Mouse (Mus musculus) neural tube, embryonic 14.5 days (tissue): Measurements from ENCODE around the gene Hoga1. TPM values are rescaled to one million over a fixed set of nuclear protein-coding genes. Genes with fewer than 3 reads are reported as not detected.

ENCODE experiments used
- ATAC-seq: fragments of 200-750 bp; cut with Nextera tagmentation; 2 replicates; pipeline ENCODE4 v1.8.0; 2017; ENCODE audit warnings: low read depth, mild to moderate bottlenecking, moderate TSS enrichment, moderate library complexity
- H3K27ac ChIP-seq: fragments of 300-500 bp; sonication (generic); 2 replicates; pipeline ENCODE4 v1.5.1; 2014; ENCODE audit warnings: low read depth, mild to moderate bottlenecking, control low read depth, low read length, moderate library complexity, mixed read lengths
- H3K27me3 ChIP-seq: fragments of 300-500 bp; sonication (generic); 2 replicates; pipeline ENCODE4 v1.6.1; 2014; ENCODE audit warnings: low read length; ENCODE audit not compliant: control insufficient read depth, insufficient read depth
- H3K36me3 ChIP-seq: fragments of 300-500 bp; sonication (generic); 2 replicates; pipeline ENCODE4 v1.6.1; 2014; ENCODE audit warnings: low read length, mixed read lengths; ENCODE audit not compliant: control insufficient read depth, insufficient read depth
- H3K4me1 ChIP-seq: fragments of 300-500 bp; sonication (generic); 2 replicates; pipeline ENCODE4 v1.6.1; 2014; ENCODE audit warnings: low read length; ENCODE audit not compliant: control insufficient read depth, insufficient read depth
- H3K4me2 ChIP-seq: fragments of 300-500 bp; sonication (generic); 2 replicates; pipeline ENCODE4 v1.6.1; 2014; ENCODE audit warnings: mild to moderate bottlenecking, low read depth, low read length, control low read depth
- H3K4me3 ChIP-seq: fragments of 300-500 bp; sonication (generic); 2 replicates; pipeline ENCODE4 v1.5.1; 2014; ENCODE audit warnings: low read depth, low read length, control low read depth, mixed read lengths
- H3K9ac ChIP-seq: fragments of 300-500 bp; sonication (generic); replicated peaks from 2 replicates; pipeline ENCODE4 v1.6.1; 2014; ENCODE audit warnings: low read depth, mild to moderate bottlenecking, control low read depth, low read length, mixed read lengths
- H3K9me3 ChIP-seq: fragments of 300-500 bp; sonication (generic); 2 replicates; pipeline ENCODE4 v1.6.1; 2016; ENCODE audit warnings: low read length; ENCODE audit not compliant: control insufficient read depth
- WGBS: fragments of 180-500 bp; shearing (Covaris S2); extraction: QIAGEN DNeasy Blood & Tissue Kit; methylation state at CpG from one replicate; pipeline ENCODE4 v1.1.7; 2014; 5-methylcytosine and 5-hydroxymethylcytosine counted together
- polyA plus RNA-seq: library from polyadenylated mRNA; unstranded; fragments of >200 nt; fragmentation: Nextera tagmentation; extraction: Ambion mirVana; gene quantifications from 2 replicates; pipeline ENCODE4 v1.2.1, GENCODE M21; 2014

Gene Hoga1
- polyA plus RNA-seq, 1 experiment from 2014 or later, result 1.7 TPM

- Histone ChIP-seq H3K27me3 (no peaks in the 10 kb centered on the region), H3K27ac (no peak overlapping the region), H3K9me3 (no peaks in the 10 kb centered on the region), H3K36me3 (no peaks in the 10 kb centered on the region), H3K4me1 (no peaks in the 10 kb centered on the region), H3K9ac (no peak overlapping the region), H3K4me2 (no peak overlapping the region), H3K4me3 (no peak overlapping the region)
- ATAC-seq, result no peak
- WGBS, result 87% methylated on average over 6 of the region's 6 CpGs
Measured at GRCm38 (mm10) chr19:42054255-42054654, 8.8 kb downstream of the Hoga1 start.

DNA sequence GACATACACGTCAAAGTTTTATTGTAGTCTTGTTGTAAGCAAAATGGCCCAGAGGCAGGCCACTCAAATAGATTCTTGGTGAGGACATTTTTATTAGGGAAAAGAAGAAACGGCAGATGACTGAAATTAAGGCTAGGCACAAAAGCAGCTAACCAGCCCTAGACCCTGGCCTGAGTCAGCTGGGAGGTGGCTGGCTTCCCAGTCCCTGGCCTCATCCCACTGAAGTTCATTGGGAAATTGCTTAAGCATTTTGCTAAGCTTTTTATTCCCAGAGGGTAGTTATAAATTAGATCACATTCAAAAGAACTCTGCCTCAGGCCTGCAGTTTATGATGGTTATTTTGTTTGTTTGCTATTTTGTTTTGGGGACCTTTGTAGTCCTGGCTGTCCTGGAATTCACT, 10.5 kb downstream of the Hoga1 start:
- ATAC-seq, result no peak
- Histone ChIP-seq H3K9ac (no peak overlapping the region), H3K27ac (no peak overlapping the region), H3K27me3 (no peaks in the 10 kb centered on the region), H3K9me3 (no peaks in the 10 kb centered on the region), H3K36me3 (no peaks in the 10 kb centered on the region), H3K4me3 (no peak overlapping the region), H3K4me2 (no peak overlapping the region), H3K4me1 (no peaks in the 10 kb centered on the region)
- WGBS, result 58% methylated on average over 2 of the region's 2 CpGs

GRCm38 (mm10) chr19:42056719-42057409, 11.5 kb downstream of the Hoga1 start:
- no peak overlapping the region for H3K9ac ChIP-seq
- no peak overlapping the region for H3K4me3 ChIP-seq
- H3K9me3 ChIP-seq, result no peaks in the 10 kb centered on the region
- H3K27me3 ChIP-seq, result no peaks in the 10 kb centered on the region
- no peak overlapping the region for H3K4me2 ChIP-seq
- no peak overlapping the region for H3K27ac ChIP-seq
- ATAC-seq, result no peak
- H3K36me3 ChIP-seq, result no peaks in the 10 kb centered on the region
- 79% methylated on average over 6 of the region's 6 CpGs for WGBS
- H3K4me1 ChIP-seq, result no peaks in the 10 kb centered on the region

- Histone ChIP-seq H3K9me3 (no peaks in the 10 kb centered on the region), H3K27me3 (no peaks in the 10 kb centered on the region), H3K27ac (no peak overlapping the region), H3K9ac (no peak overlapping the region), H3K4me2 (no peak overlapping the region), H3K4me3 (no peak overlapping the region), H3K36me3 (no peaks in the 10 kb centered on the region), H3K4me1 (no peaks in the 10 kb centered on the region)
- no peak for ATAC-seq
- WGBS, result 79% methylated on average over 7 of the region's 7 CpGs
Measured at GRCm38 (mm10) chr19:42058426-42058825, 13.0 kb downstream of the Hoga1 start.

DNA sequence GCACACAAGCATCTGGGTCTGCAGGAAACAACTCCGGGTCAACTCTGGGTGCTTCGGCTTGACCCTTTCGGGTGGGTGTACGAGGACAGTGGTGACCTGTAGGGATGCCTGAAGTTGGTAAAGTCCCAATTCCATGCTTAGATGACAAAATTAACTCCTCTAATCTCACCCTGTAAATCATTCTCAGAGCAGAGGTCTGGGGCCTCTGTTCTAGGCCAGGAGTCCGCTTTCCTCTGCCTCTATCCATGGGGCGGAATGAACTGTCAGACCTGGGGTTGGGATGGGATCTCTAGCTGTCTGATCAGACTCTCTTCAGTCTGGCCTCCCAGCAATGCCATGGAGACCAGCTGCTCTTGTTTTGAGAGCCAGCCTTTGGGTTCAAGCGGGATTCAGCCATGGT, 16.0 kb downstream of the Hoga1 start:
- ATAC-seq, result no peak
- Histone ChIP-seq H3K9me3 (no peaks in the 10 kb centered on the region), H3K36me3 (no peaks in the 10 kb centered on the region), H3K4me3 (no peak overlapping the region), H3K9ac (no peak overlapping the region), H3K4me1 (no peaks in the 10 kb centered on the region), H3K27me3 (no peaks in the 10 kb centered on the region), H3K4me2 (no peak overlapping the region), H3K27ac (no peak overlapping the region)
- 99% methylated on average over 7 of the region's 7 CpGs for WGBS

GRCm38 (mm10) chr19:42068441-42069240, 23.2 kb downstream of the Hoga1 start:
- Histone ChIP-seq H3K4me1 (no peaks in the 10 kb centered on the region), H3K4me2 (no peak overlapping the region), H3K27ac (no peak overlapping the region), H3K36me3 (no peaks in the 10 kb centered on the region; the same call in 1 of the 2 replicates), H3K4me3 (no peak overlapping the region), H3K9me3 (no peaks in the 10 kb centered on the region), H3K9ac (no peak overlapping the region), H3K27me3 (no peaks in the 10 kb centered on the region)
- no peak for ATAC-seq
- 87% methylated on average over 11 of the region's 11 CpGs for WGBS

DNA sequence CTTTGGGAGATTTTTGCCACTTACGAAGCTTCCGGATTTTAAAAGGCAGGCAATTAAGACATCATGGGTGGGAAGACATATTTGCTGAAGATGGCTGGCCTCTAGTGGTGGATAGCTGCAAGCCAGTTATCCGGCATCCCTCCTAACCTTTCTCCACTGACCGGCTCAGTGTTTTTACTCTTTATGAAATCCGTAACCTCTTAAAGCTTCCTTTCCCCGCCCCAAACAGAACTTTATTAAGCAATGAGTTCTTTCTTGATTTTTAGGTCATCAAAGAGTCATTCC, 23.8 kb downstream of the Hoga1 start:
- no peak overlapping the region for H3K27ac ChIP-seq
- H3K9ac ChIP-seq, result no peak overlapping the region
- no peaks in the 10 kb centered on the region for H3K9me3 ChIP-seq
- ATAC-seq, result no peak
- no peaks in the 10 kb centered on the region for H3K4me1 ChIP-seq
- no peaks in the 10 kb centered on the region for H3K27me3 ChIP-seq
- WGBS, result 71% methylated on average over 6 of the region's 6 CpGs
- no peak overlapping the region for H3K4me3 ChIP-seq
- no peaks in the 10 kb centered on the region; the same call in 1 of the 2 replicates for H3K36me3 ChIP-seq
- no peak overlapping the region for H3K4me2 ChIP-seq

DNA sequence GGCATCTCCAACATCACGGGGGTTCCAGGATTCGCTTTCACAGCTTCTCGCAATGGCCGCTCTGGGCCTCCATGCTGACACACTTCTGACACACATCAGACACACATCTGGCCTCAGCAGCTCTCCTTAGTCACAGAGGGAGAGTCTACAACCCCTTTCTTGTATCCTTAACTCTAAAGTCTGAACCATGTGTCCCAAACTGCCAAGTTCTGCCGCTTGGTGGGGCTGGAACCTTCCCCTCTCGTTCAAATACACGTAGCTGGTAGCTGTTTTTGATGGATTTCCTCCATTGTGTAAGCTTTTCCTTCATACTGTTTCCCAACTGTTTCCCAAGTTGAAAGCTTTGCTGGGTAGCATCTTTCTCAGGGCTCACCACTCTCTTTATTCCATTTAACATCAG, 25.8 kb downstream of the Hoga1 start:
- Histone ChIP-seq H3K36me3 (peaks cover 11% of the 10 kb centered on the region), H3K9ac (no peak overlapping the region)

DNA sequence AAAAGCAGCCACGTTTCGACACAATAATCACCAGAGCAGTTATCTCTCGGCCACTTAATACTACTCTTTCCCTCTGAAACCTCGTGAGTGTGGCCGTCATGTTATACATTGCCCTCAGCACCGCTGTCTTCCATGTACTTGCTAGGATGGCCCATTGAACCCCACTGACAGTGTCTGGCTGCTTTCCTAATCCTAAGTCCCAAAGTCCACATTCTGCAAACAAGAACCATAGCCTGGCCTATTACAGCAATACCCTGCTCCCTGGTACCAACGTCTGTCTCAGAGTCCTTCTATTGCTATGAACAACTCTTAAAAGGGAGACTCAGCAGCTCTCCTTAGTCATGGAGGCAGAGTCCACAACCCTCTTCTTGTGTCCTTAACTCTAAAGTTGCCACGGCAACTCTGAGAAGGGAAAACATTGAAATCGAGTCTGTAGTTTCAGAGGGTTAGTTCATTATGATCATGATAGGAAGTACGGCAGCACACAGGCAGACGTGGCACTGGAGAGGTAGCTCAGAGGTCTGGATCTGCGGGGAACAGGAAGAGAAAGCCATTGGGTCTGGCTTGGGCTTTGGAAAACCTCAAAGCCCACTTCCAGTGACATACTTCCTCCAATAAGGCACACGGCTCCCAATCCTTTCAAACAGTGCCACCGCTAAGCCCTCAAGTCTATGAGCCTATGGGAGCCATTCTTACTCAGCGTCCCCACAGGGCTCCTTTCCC, 26.6 kb downstream of the Hoga1 start:
- Histone ChIP-seq H3K4me2 (no peak overlapping the region), H3K4me3 (no peak overlapping the region)
- WGBS, result 87% methylated on average over 15 of the region's 15 CpGs

More for the DNA sequence above, 25.8 kb downstream of the Hoga1 start:
- ATAC-seq, result no peak
- Histone ChIP-seq H3K4me3 (no peak overlapping the region), H3K4me2 (no peak overlapping the region), H3K9me3 (no peaks in the 10 kb centered on the region), H3K27ac (no peak overlapping the region), H3K27me3 (no peaks in the 10 kb centered on the region), H3K4me1 (no peaks in the 10 kb centered on the region)
- WGBS, result 79% methylated on average over 7 of the region's 7 CpGs

More for the DNA sequence above, 26.6 kb downstream of the Hoga1 start:
- Histone ChIP-seq H3K9me3 (no peaks in the 10 kb centered on the region), H3K27me3 (no peaks in the 10 kb centered on the region), H3K36me3 (peaks cover 11% of the 10 kb centered on the region), H3K4me1 (no peaks in the 10 kb centered on the region), H3K9ac (no peak overlapping the region), H3K27ac (no peak overlapping the region)
- no peak for ATAC-seq
